Mouse (Mus musculus): Measurements from ENCODE around the gene Gm43064.
"Not testable (repeated sequence)": the region's sequence is repeated elsewhere in the genome, so short reads cannot be mapped to it uniquely, and the experiment has no call there.

Gene Gm43064

DNA sequence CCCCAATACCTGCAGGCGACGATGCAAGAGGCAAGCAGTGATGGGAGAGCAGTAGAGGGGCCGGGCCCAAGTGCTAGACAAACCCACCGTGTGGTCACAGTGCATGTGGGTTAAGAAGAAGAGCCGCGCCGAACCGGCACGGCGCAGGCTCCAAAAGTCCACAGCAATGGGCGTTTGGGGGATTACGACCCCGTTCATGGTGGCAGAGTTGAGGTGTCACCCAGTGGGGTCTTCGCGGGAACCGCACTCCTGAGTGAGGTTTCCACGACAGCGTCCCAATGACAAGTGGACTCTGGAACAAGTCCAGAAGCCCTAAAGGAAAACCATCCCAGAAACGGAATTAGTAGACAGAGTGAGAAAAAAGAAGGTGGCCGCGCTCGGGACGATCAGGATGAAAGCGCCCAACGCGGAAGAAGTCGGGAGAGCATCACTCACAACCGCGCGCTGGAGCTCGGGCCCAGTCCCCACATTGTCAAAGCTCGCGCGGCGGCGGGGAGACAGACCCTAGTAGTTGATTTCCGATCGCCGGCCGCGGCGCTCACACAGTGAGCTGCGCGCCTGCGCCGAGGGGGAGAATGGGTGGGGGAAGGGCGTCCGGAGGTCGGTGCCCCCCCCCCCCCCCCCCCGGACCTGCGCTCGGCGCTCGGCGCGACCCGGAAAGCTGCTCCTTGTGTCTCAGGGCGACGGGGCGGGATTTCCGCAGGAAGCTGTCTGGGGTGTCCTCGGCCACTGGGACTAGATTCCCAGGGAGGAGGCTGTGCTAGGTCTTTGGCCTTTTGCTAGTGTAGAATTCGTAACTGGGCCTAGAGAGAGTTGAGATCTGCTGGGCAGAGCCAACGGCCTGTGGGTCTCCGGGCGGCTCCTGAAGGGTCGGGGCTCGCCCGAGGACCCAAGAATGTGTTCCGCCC, at the start of gene Gm43064, which contains the start of the genes Dclre1b and Ap4b1:
TSS of gene Gm43064 (plus strand) at position 683 of the 908 bp plus-strand sequence.
TSS of gene Dclre1b (minus strand) at position 554 of the 908 bp plus-strand sequence.
TSS of gene Ap4b1 (plus strand) at position 630 of the 908 bp plus-strand sequence.
- peak; percentile 53 to 83 for DNase-seq (ENCODE audit: low spot score in 2 of 2)

- DNase-seq (ENCODE audit: low spot score in 2 of 2) = no peak
These were observed 42.6 kb upstream of the Gm43064 start for GRCm38 (mm10) chr3:103766789-103767188.

GRCm38 (mm10) chr3:103771531-103772130, 37.7 kb upstream of the Gm43064 start:
- peak in 1 of 2 experiments; percentile 26 for DNase-seq (ENCODE audit: low spot score in 2 of 2)

DNA sequence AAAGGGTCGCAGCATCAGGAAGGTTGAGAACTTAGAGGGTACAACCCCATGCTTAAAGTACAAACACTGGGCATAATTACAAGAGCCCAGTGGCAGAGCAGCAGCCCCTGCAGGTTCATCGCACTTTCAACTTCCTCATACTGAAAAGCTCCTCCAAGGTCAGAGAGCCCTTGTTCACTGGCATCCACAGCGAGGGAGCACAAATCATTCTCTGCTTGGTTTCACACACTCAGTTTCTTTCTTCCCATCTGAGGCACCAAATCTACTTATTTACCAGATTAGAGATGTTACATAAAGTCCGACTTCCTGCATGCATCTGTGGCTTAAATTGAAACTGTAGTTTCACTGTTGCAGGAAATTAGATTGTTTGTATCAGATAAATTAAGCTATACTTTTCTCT, 36.5 kb upstream of the Gm43064 start:
- DNase-seq (ENCODE audit: low spot score in 2 of 2) = no peak

- DNase-seq (ENCODE audit: low spot score in 2 of 2) = no peak
These were observed 35.9 kb upstream of the Gm43064 start for GRCm38 (mm10) chr3:103773508-103773907.

DNA sequence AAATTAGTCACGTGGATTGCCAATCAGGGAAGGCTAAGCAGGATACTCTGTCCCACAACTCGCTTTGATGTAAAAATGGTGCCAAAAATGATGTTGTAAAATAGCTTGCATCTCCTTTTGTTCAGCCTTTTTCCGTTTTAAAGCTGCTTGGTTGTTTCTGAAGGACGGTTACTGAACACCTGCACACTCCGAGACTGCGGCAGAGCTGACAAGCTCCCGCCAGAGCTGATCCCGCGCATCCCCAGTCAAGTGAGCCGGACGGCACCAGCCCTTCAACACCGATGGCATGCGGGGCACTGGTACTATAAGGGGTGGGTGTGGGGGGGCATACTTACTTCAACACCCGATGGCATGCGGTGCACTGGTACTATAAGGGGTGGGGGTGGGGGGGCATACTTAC, 35.4 kb upstream of the Gm43064 start:
- no peak for DNase-seq (ENCODE audit: low spot score in 2 of 2)

DNA sequence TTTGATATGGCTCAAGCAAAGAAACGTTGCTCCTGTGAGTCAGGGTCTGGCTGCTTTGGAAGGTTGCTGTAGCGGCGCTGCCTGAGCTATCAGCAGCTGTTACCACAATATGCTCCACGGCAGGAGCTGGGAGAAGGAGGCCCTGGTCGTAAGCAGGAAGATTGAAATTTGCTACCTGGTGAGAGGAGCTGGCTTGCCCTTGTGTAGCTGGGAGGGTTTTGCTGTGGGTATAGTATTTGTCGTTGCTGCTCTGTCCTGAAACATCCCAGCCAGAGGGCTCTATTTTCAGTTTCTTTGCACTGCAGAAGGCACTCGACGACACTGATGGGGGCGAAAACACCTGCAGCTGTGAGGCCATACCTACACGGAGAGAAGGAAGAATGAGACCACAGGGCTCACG, 31.4 kb upstream of the Gm43064 start:
- peak in 1 of 2 experiments; percentile 23 for DNase-seq (ENCODE audit: low spot score in 2 of 2)

- no peak for DNase-seq (ENCODE audit: low spot score in 2 of 2)
These were observed 30.7 kb upstream of the Gm43064 start for GRCm38 (mm10) chr3:103778660-103779059.

DNA sequence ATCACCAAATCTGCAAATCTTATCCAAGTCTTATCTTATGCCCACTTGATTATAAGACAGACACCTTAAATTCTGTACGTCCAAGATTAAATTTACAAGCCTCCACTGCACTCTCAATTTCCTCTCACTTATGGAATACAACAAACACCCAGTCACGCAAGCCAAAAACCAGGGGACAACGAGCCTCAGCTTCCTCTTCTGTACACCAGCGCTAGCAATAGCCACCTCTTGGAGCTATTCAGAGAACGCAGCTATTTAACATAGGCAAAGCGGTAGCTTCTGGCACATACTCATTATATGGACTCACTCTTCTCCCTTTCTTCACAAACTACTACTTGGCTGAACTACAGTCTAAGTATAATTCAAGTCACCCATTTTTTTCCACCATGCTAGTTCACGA, 30.2 kb upstream of the Gm43064 start:
- DNase-seq (ENCODE audit: low spot score in 2 of 2) = no peak

GRCm38 (mm10) chr3:103780271-103780670, 29.1 kb upstream of the Gm43064 start:
- peak; percentile 32 for DNase-seq (ENCODE audit: low spot score in 2 of 2)

GRCm38 (mm10) chr3:103780777-103781176, 28.6 kb upstream of the Gm43064 start:
- no peak for DNase-seq (ENCODE audit: low spot score in 2 of 2)

GRCm38 (mm10) chr3:103782844-103783609, 26.3 kb upstream of the Gm43064 start:
- DNase-seq (ENCODE audit: low spot score in 2 of 2) = no peak

DNA sequence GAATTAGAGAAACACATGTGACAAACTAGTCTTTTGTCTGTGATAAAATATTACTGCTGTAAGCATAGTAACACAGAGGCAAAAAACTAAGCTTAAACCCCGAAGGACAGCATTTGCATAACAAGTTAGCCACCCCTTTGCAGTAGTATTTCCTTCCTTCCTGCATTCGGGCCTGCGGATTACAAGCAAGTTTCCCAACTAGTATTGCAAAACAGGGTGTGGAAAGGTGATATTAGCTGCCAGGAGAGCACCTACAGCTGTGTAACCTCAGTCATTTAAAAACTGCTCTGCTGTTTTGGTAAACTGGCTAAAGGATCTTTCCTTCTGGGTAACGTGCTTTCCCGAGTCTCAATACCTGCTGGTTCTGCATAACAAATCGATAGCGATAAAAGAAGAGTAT, 22.1 kb upstream of the Gm43064 start:
- DNase-seq (ENCODE audit: low spot score in 2 of 2) = no peak

- no peak for DNase-seq (ENCODE audit: low spot score in 2 of 2)
These were observed 20.3 kb upstream of the Gm43064 start for GRCm38 (mm10) chr3:103789096-103789495.

DNA sequence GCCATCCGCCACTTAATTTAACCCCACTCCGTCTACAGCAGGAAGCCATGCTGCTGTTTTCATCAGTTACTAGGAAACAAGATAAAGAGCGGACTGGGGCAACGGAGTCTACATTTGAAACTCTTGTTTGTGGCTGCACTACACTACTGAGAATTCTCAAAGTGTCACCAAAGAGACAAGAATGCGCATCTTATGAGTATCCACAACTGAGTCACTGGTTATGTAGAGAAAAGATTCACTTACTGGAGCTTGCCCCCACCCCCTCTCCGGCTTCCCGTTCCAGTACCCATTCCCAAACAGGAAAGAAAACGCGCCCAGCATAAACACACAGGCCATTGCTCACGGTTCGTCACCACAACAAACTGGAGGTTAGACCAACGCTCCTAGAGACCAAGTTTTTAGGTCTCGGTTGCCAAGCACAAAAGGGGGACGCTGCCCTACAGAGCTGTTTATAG, 19.5 kb upstream of the Gm43064 start:
- no peak for DNase-seq (ENCODE audit: low spot score in 2 of 2)

DNA sequence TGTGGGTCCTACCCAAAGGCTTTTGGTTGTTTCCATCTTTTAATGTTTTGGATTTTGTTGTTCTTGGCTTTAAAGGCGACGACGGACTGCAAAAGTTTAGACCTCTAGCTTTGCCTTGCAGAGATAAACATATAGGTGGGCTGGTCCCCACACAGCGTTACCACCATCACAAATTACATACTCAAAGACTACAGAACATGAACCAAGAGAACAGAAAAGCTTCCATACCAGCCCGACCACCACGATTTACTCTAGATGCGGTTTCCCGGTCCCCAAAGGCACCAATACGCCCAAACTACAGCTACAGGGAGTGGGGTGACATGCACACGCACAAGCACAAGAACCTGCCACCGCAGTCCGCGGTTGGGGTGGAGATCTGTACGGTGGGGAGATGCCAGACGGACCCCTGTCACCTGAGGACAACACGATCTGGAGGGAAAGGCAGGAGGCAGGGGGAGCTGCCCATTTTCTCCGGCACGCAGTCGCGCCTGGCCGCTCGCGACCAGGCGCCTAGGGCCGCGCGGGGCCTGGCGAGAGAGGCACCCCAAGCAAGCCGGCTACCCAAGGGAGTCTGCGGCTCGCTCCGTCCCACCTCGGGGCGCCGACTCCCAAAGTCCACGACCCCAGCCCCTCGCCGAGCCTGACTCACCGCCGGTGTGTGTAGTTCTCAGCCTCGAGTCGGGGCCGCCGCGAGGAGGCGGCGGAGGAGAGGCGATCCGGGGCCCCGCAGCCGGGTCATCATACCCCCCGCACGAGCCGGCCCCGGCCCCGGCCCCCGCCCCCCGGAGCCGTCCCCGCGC, 18.8 kb upstream of the Gm43064 start:
- no peak for DNase-seq (ENCODE audit: low spot score in 2 of 2)

- peak; percentile 80 to 95 for DNase-seq (ENCODE audit: low spot score in 2 of 2)
These were observed 17.9 kb upstream of the Gm43064 start, which contains the start of gene Hipk1 for GRCm38 (mm10) chr3:103791230-103792110. Gene Hipk1 (minus strand): TSS chr3:103791563.

GRCm38 (mm10) chr3:103792111-103792406, 17.3 kb upstream of the Gm43064 start:
- not testable (repeated sequence) for DNase-seq (ENCODE audit: low spot score in 2 of 2)

GRCm38 (mm10) chr3:103792566-103792965, 16.8 kb upstream of the Gm43064 start:
- no peak for DNase-seq (ENCODE audit: low spot score in 2 of 2)

- no peak for DNase-seq (ENCODE audit: low spot score in 2 of 2)
These were observed 13.0 kb upstream of the Gm43064 start for GRCm38 (mm10) chr3:103796389-103796788.
